ENCODE assay signal across 18 mouse cellular contexts in the genomic region with DNA sequence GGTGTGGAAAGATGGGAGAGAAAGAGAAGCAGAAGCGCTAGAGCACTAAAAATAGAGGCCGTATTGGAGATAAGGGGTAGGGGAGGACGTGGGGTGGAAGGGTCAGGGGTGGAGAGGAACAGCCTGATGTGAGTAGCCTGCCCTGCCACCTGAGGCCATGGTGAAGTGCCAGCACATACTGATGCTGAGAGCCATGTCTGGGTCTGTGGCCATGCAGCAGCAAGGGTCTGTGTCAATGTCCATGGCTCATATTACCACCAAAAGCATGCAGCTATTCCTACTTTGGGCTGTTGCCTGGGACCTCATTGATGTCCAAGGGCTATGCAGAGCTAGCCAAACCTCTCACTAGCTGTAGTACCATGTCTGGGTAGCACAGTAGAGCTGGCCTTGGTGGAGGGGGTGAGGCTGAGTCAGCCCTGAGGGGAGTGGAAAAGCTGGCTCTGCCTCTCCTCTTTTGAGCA. TPM values are rescaled to one million over a fixed set of nuclear protein-coding genes. Genes with fewer than 3 reads are reported as not detected.
A peak's percentile ranks its signal among the peaks of the same experiment; 100 is the strongest.
DNase-seq lines count a peak whose midpoint lies in the region; ATAC-seq lines count a peak whose summit lies in the region.
"Had no signal": no experiment of that assay in that cellular context is flagged by ENCODE, and none has a peak within 500 bp of the region (broad histone marks: within the 10 kb centered on the region; RNA-seq: fewer than 3 reads in every experiment).

No protein-coding gene starts in this region.

- DNase-seq in Muller cell, postnatal 12 days (ENCODE audit: inconsistent ontology term) = peak; percentile 14
- peak; percentile 81 for DNase-seq in adrenal gland, postnatal 14 days
- peak; percentile 97 for DNase-seq in heart, adult 11 months
- no peak for DNase-seq in embryo, embryonic 9.5 days (ENCODE audit: extremely low spot score)
- DNase-seq in kidney, postnatal 10 days = no peak
- DNase-seq in kidney, adult 18-20 months = no peak
- DNase-seq: kidney, adult 2 months; retina, postnatal 1 day; thymus, postnatal 25 days had no signal

- peak overlapping the region; percentile 9; the same call in 1 of the 2 replicates for H3K4me2 ChIP-seq in heart, embryonic 16.5 days (ENCODE audit: low read depth, low read length)
- H3K4me2 ChIP-seq in liver, embryonic 12.5 days = no peak overlapping the region
- H3K4me2 ChIP-seq: hindbrain, embryonic 15.5 days; midbrain, embryonic 13.5 days had no signal

- no peak overlapping the region for H3K4me3 ChIP-seq in heart, embryonic 16.5 days (ENCODE audit: low read length)
- H3K4me3 ChIP-seq in liver, embryonic 12.5 days = no peak overlapping the region
- H3K4me3 ChIP-seq: hindbrain, embryonic 15.5 days; midbrain, embryonic 13.5 days had no signal

- no peaks in the 10 kb centered on the region for H3K27me3 ChIP-seq in heart, embryonic 16.5 days (ENCODE audit: control insufficient read depth, insufficient read depth, low read length)
- H3K27me3 ChIP-seq in liver, embryonic 12.5 days (replicated peaks) = no peaks in the 10 kb centered on the region
- H3K27me3 ChIP-seq: hindbrain, embryonic 15.5 days; midbrain, embryonic 13.5 days had no signal

- H3K27ac ChIP-seq in heart, embryonic 16.5 days (ENCODE audit: low read length) = peak overlapping the region; percentile 89
- no peak overlapping the region for H3K27ac ChIP-seq in liver, embryonic 12.5 days
- H3K27ac ChIP-seq: hindbrain, embryonic 15.5 days; midbrain, embryonic 13.5 days had no signal

- H3K9me3 ChIP-seq in heart, embryonic 16.5 days (replicated peaks; ENCODE audit: control insufficient read depth, low read length) = no peaks in the 10 kb centered on the region
- no peaks in the 10 kb centered on the region for H3K9me3 ChIP-seq in liver, embryonic 12.5 days (replicated peaks)
- H3K9me3 ChIP-seq: G1E; hindbrain, embryonic 15.5 days; midbrain, embryonic 13.5 days had no signal

- ATAC-seq in heart, embryonic 16.5 days (replicated peaks; ENCODE audit: extremely low read depth, insufficient read depth, low FRiP score) = peak; percentile 67
- no peak for ATAC-seq in liver, embryonic 12.5 days
- ATAC-seq: activated CD4-positive, CD25-positive, alpha-beta regulatory T cell, adult 4 months; lung, postnatal 0 days; midbrain, embryonic 13.5 days had no signal

- H3K9ac ChIP-seq in heart, embryonic 16.5 days (ENCODE audit: low read length) = no peak overlapping the region
- H3K9ac ChIP-seq in liver, embryonic 12.5 days = no peak overlapping the region
- H3K9ac ChIP-seq: hindbrain, embryonic 15.5 days; midbrain, embryonic 13.5 days had no signal

- 31% methylated on average over 3 of the region's 3 CpGs for WGBS in heart, embryonic 16.5 days
- WGBS in liver, embryonic 12.5 days (ENCODE audit: insufficient replicate concordance) = 28% methylated on average over 3 of the region's 3 CpGs

- peaks cover 32% of the 10 kb centered on the region for H3K4me1 ChIP-seq in heart, embryonic 16.5 days (ENCODE audit: control insufficient read depth, insufficient read depth, low read length)
- peaks cover 24% of the 10 kb centered on the region for H3K4me1 ChIP-seq in liver, embryonic 12.5 days
- H3K4me1 ChIP-seq: hindbrain, embryonic 15.5 days; midbrain, embryonic 13.5 days had no signal

- H3K36me3 ChIP-seq in heart, embryonic 16.5 days (ENCODE audit: control insufficient read depth, insufficient read depth) = peaks cover 20% of the 10 kb centered on the region
- peaks cover 53% of the 10 kb centered on the region for H3K36me3 ChIP-seq in liver, embryonic 12.5 days

RNA-seq across cellular contexts. Expression of gene Mcam, which starts 36.5 kb away (rescaled TPM):
- total RNA-seq in adrenal gland, postnatal 14 days (2021) = 65.3 and 76.6 TPM in 2 replicates
- 104 and 111 TPM in 2 replicates for polyA plus RNA-seq in heart, embryonic 16.5 days (2015; fragmentation: Nextera tagmentation; extraction: Ambion mirVana)
- polyA plus RNA-seq in liver, embryonic 12.5 days (2016; fragmentation: Nextera tagmentation; extraction: Ambion mirVana) = 6.1 and 6.3 TPM in 2 replicates
- polyA plus RNA-seq: G1E had no signal

RNA-seq across cellular contexts. Expression of gene Rnf26, which starts 57.4 kb away (rescaled TPM):
- 27.5 and 31.8 TPM in 2 replicates for total RNA-seq in adrenal gland, postnatal 14 days (2021)
- 31.7 and 36.6 TPM in 2 replicates for polyA plus RNA-seq in heart, embryonic 16.5 days (2015; fragmentation: Nextera tagmentation; extraction: Ambion mirVana)
- 57.6 and 58.7 TPM in 2 replicates for polyA plus RNA-seq in liver, embryonic 12.5 days (2016; fragmentation: Nextera tagmentation; extraction: Ambion mirVana)

RNA-seq across cellular contexts. Expression of gene Gm49380, which starts 57.4 kb away (rescaled TPM):
- total RNA-seq in adrenal gland, postnatal 14 days (2021) = 0.15 and 0.52 TPM in 2 replicates
- 0.07 and 0.20 TPM in 2 replicates for polyA plus RNA-seq in heart, embryonic 16.5 days (2015; fragmentation: Nextera tagmentation; extraction: Ambion mirVana)
- not detected in 2 replicates for polyA plus RNA-seq in liver, embryonic 12.5 days (2016; fragmentation: Nextera tagmentation; extraction: Ambion mirVana)
- total RNA-seq: left cerebral cortex, postnatal 10 days had no signal
- polyA plus RNA-seq: activated CD4-positive, CD25-positive, alpha-beta regulatory T cell, adult 4 months; G1E; hindbrain, embryonic 15.5 days; kidney, adult 2 months; liver, adult 2 months had no signal

Comparison
In these comparisons a context has a peak if more than half of its experiments do, and no peak if none do; other contexts are left out.
1. DNase-seq: peak in Muller cell, postnatal 12 days (single experiment), adrenal gland, postnatal 14 days (single experiment) and heart, adult 11 months (single experiment); none in embryo, embryonic 9.5 days (single experiment), kidney, postnatal 10 days (single experiment) and kidney, adult 18-20 months (single experiment).
2. RNA of gene Mcam, which starts 36.5 kb away (polyA plus RNA-seq): 104 to 111 TPM in heart, embryonic 16.5 days; 6.1 to 6.3 TPM in liver, embryonic 12.5 days; every median in the first group is over 10 times any median in the second.